ENCODE assay signal across 8 mouse cellular contexts in the genomic region with DNA sequence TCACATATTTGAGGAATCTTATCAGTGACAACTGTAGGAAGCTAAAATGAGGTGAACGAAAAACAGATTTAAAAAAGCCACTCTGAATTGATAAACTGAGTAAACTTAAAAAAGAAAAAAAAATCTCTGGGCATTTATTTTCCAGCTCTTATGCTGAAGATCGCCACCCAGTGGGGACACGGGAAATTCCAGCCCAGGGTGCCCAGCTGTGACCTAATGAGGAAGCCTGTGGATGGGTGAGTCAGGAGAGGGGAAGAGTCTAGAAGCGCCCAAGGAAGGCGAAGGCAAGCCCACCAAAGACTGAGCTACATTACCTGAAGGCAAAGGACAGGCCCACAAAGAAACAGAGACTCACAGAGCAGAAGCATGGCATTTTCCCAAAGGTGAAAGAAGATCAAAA.
DNase-seq lines count a peak whose midpoint lies in the region; ATAC-seq and TF ChIP-seq lines count a peak whose summit lies in the region.

No protein-coding gene starts in this region.

- ATAC-seq in CD4-positive, CD25-positive, alpha-beta regulatory T cell, adult 4 months = no peak

- H3K9ac ChIP-seq in CH12.LX (ENCODE audit: insufficient read depth, low read depth) = no peak overlapping the region

- H3K36me3 ChIP-seq in CH12.LX (replicated peaks in 1 of 2; ENCODE audit: control insufficient read depth in 1 of 2, insufficient read depth in 1 of 2, low read length in 1 of 2) = no peaks in the 10 kb centered on the region

- H3K27ac ChIP-seq in gastrocnemius, adult 2 months = no peak overlapping the region
- no peak overlapping the region for H3K27ac ChIP-seq in CH12.LX (ENCODE audit: insufficient read depth, low read depth)
- no peak overlapping the region for H3K27ac ChIP-seq in olfactory bulb, adult 2 months (ENCODE audit: insufficient read depth, low read depth, low read length)

- DNase-seq in gastrocnemius, adult 2 months = peak; percentile 54
- no peak for DNase-seq in gastrocnemius, postnatal 25 days
- DNase-seq in CH12.LX (ENCODE audit: extremely low read depth) = peak; percentile 47
- DNase-seq in c-Kit-positive CD71-positive TER-119-negative erythroid progenitor cells, embryonic 14.5 days (ENCODE audit: low read depth) = peak; percentile 9
- peak; percentile 57 to 75 for DNase-seq in heart, postnatal 14 days
- DNase-seq in left cerebral cortex, postnatal 25 days (ENCODE audit: low spot score in 2 of 2) = peak; percentile 36 to 52

- WGBS in olfactory bulb, adult 2 months = 23% methylated on average over 5 of the region's 5 CpGs

- H3K4me2 ChIP-seq in CH12.LX (ENCODE audit: insufficient read depth, low read depth, poor library complexity, severe bottlenecking) = no peak overlapping the region

- dilution Hi-C loops in CH12.LX (cut with MboI; ENCODE audit: extremely low pct_ligation_motif_present, extremely low pct_unique_long_range_greater_than_20kb, low sequenced_read_pairs) = no loop called here

- H3K9me3 ChIP-seq in CH12.LX (replicated peaks; ENCODE audit: low read length) = peaks cover 5% of the 10 kb centered on the region

- no peaks in the 10 kb centered on the region for H3K4me1 ChIP-seq in CH12.LX (ENCODE audit: control insufficient read depth in 1 of 2, insufficient read depth in 2 of 2)
- no peaks in the 10 kb centered on the region for H3K4me1 ChIP-seq in olfactory bulb, adult 2 months (ENCODE audit: control insufficient read depth, insufficient read depth, low read length)

- H3K4me3 ChIP-seq in gastrocnemius, adult 2 months = no peak overlapping the region
- no peak overlapping the region for H3K4me3 ChIP-seq in CH12.LX (replicated peaks in 1 of 3; ENCODE audit: low read depth in 2 of 3, low read length in 2 of 3, poor library complexity in 1 of 3)
- H3K4me3 ChIP-seq in olfactory bulb, adult 2 months (ENCODE audit: insufficient read depth, low read depth, low read length) = no peak overlapping the region

- no peaks in the 10 kb centered on the region for H3K27me3 ChIP-seq in CH12.LX (replicated peaks)

- peak; percentile 70 for TF ChIP-seq CTCF in gastrocnemius, adult 2 months (IDR thresholded peaks at IDR 0.05)
- peak in 1 of 2 experiments; percentile 66; a peak in 2 of 4 replicates for TF ChIP-seq CTCF in CH12.LX (conservative IDR thresholded peaks at IDR 0.05 in 1 of 2, IDR thresholded peaks at IDR 0.05 in 1 of 2; ENCODE audit: low read depth in 2 of 2, low read length in 2 of 2)
- peak; percentile 46; the same call in 1 of the 2 replicates for TF ChIP-seq CTCF in olfactory bulb, adult 2 months (IDR thresholded peaks at IDR 0.05; ENCODE audit: insufficient read depth, low read depth, low read length)

- no peaks in the 10 kb centered on the region for H3K79me2 ChIP-seq in CH12.LX (replicated peaks; ENCODE audit: control insufficient read depth, extremely low read depth, insufficient read depth, poor library complexity, severe bottlenecking)

- TF ChIP-seq POLR2A in CH12.LX (IDR thresholded peaks at IDR 0.05; ENCODE audit: low read depth, low read length) = no peak
- TF ChIP-seq POLR2A in olfactory bulb, adult 2 months (IDR thresholded peaks at IDR 0.05; ENCODE audit: insufficient read depth, low read depth, low read length) = no peak

- TF ChIP-seq RAD21 in CH12.LX (IDR thresholded peaks at IDR 0.05; ENCODE audit: low read depth, low read length) = peak; percentile 50

- in situ Hi-C loops in CH12.LX (cut with MboI; ENCODE audit: low pct_ligation_motif_present, low pct_unique_long_range_greater_than_20kb, low sequenced_read_pairs) = loop anchor here (25.0 kb wide), 4 partner anchors 257 to 957 kb away; a partner anchor contains a TSS

- intact Hi-C loops in gastrocnemius, adult 2 months (cut with DNase I) = loop anchor here (1.0 to 10.0 kb wide), 3 partner anchors 140 to 955 kb away; no protein-coding TSS in a partner anchor
- intact Hi-C loops in heart, postnatal 14 days (cut with DNase I) = loop anchor here (5.0 to 10.0 kb wide), 4 partner anchors 68 to 955 kb away; no protein-coding TSS in a partner anchor
- intact Hi-C loops in left cerebral cortex, postnatal 25 days (cut with DNase I) = loop anchor here (1.0 to 5.0 kb wide), 3 partner anchors 141 to 942 kb away; no protein-coding TSS in a partner anchor

- no peak for TF ChIP-seq EP300 in CH12.LX (IDR thresholded peaks at IDR 0.05; ENCODE audit: low read length)

TF ChIP-seq in CH12.LX, 34 proteins besides CTCF, POLR2A, EP300 and RAD21:
- no peak for TF ChIP-seq UBTF (IDR thresholded peaks at IDR 0.05; ENCODE audit: low read depth, low read length)
- TF ChIP-seq USF1 (IDR thresholded peaks at IDR 0.05; ENCODE audit: low read depth, low read length) = no peak
- peak; percentile 84 for TF ChIP-seq ZNF384 (IDR thresholded peaks at IDR 0.05; ENCODE audit: low read depth, low read length)
- TF ChIP-seq ZKSCAN1 (IDR thresholded peaks at IDR 0.05; ENCODE audit: borderline replicate concordance, low read depth, low read length) = no peak
- TF ChIP-seq JUN (IDR thresholded peaks at IDR 0.05; ENCODE audit: insufficient read depth, low read depth, low read length) = no peak
- TF ChIP-seq PAX5 (IDR thresholded peaks at IDR 0.05; ENCODE audit: low read length) = no peak
- TF ChIP-seq NELFE (IDR thresholded peaks at IDR 0.05; ENCODE audit: low read depth, low read length) = no peak
- TF ChIP-seq SMC3 (IDR thresholded peaks at IDR 0.05; ENCODE audit: low read depth, low read length) = peak; percentile 59
